Mouse (Mus musculus): ENCODE results near the gene Cdrt4. TPM values are rescaled to one million over a fixed set of nuclear protein-coding genes. Genes with fewer than 3 reads are reported as not detected.

Cdrt4 gene
- polyA plus RNA-seq, 1 experiment = not detected

- H3K27ac ChIP-seq (ENCODE audit: insufficient read depth, low read length) = no peak overlapping the region
- H3K36me3 ChIP-seq (ENCODE audit: control insufficient read depth, insufficient read depth, low read length) = no peaks in the 10 kb centered on the region
- no peaks in the 10 kb centered on the region for H3K27me3 ChIP-seq (ENCODE audit: control insufficient read depth, insufficient read depth, low read length)
- no peak overlapping the region for H3K4me3 ChIP-seq (ENCODE audit: extremely low read depth, insufficient read depth, insufficient read length)
- DNase-seq (ENCODE audit: low read depth in 1 of 2, low spot score in 2 of 2) = no peak
- TF ChIP-seq POLR2A (IDR thresholded peaks at IDR 0.05; ENCODE audit: low read depth, low read length) (no peak), CTCF (IDR thresholded peaks at IDR 0.05; ENCODE audit: extremely low read depth, insufficient read depth, insufficient read length, insufficient replicate concordance) (no peak)
- WGBS = 69% methylated on average over 5 of the region's 5 CpGs
- no peaks in the 10 kb centered on the region for H3K4me1 ChIP-seq (ENCODE audit: control insufficient read depth, insufficient read depth, insufficient read length)
Observed at GRCm38 (mm10) chr11:62938921-62939320, 12.1 kb upstream of the Cdrt4 start.

GRCm38 (mm10) chr11:62940176-62940575 lies 10.8 kb upstream of the Cdrt4 start:
- no peaks in the 10 kb centered on the region for H3K36me3 ChIP-seq (ENCODE audit: control insufficient read depth, insufficient read depth, low read length)
- no peak for DNase-seq (ENCODE audit: low read depth in 1 of 2, low spot score in 2 of 2)
- 84% methylated on average over 3 of the region's 3 CpGs for WGBS

GRCm38 (mm10) chr11:62943538-62943937 lies 7.5 kb upstream of the Cdrt4 start:
- H3K27me3 ChIP-seq (ENCODE audit: control insufficient read depth, insufficient read depth, low read length) = no peaks in the 10 kb centered on the region
- no peak for DNase-seq (ENCODE audit: low read depth in 1 of 2, low spot score in 2 of 2)
- H3K27ac ChIP-seq (ENCODE audit: insufficient read depth, low read length) = no peak overlapping the region
- TF ChIP-seq CTCF (IDR thresholded peaks at IDR 0.05; ENCODE audit: extremely low read depth, insufficient read depth, insufficient read length, insufficient replicate concordance) = no peak
- TF ChIP-seq POLR2A (IDR thresholded peaks at IDR 0.05; ENCODE audit: low read depth, low read length) = no peak
- WGBS = 46% methylated on average over 6 of the region's 6 CpGs
- no peaks in the 10 kb centered on the region for H3K36me3 ChIP-seq (ENCODE audit: control insufficient read depth, insufficient read depth, low read length)
- no peak overlapping the region for H3K4me3 ChIP-seq (ENCODE audit: extremely low read depth, insufficient read depth, insufficient read length)
- H3K4me1 ChIP-seq (ENCODE audit: control insufficient read depth, insufficient read depth, insufficient read length) = no peaks in the 10 kb centered on the region

More at GRCm38 (mm10) chr11:62940176-62940575, 10.8 kb upstream of the Cdrt4 start:
- H3K4me1 ChIP-seq (ENCODE audit: control insufficient read depth, insufficient read depth, insufficient read length) = no peaks in the 10 kb centered on the region
- no peak overlapping the region for H3K27ac ChIP-seq (ENCODE audit: insufficient read depth, low read length)
- no peaks in the 10 kb centered on the region for H3K27me3 ChIP-seq (ENCODE audit: control insufficient read depth, insufficient read depth, low read length)
- TF ChIP-seq POLR2A (IDR thresholded peaks at IDR 0.05; ENCODE audit: low read depth, low read length) (no peak), CTCF (IDR thresholded peaks at IDR 0.05; ENCODE audit: extremely low read depth, insufficient read depth, insufficient read length, insufficient replicate concordance) (no peak)
- H3K4me3 ChIP-seq (ENCODE audit: extremely low read depth, insufficient read depth, insufficient read length) = no peak overlapping the region

- Histone ChIP-seq H3K4me1 (ENCODE audit: control insufficient read depth, insufficient read depth, insufficient read length) (no peaks in the 10 kb centered on the region), H3K36me3 (ENCODE audit: control insufficient read depth, insufficient read depth, low read length) (no peaks in the 10 kb centered on the region), H3K27me3 (ENCODE audit: control insufficient read depth, insufficient read depth, low read length) (no peaks in the 10 kb centered on the region), H3K27ac (ENCODE audit: insufficient read depth, low read length) (no peak overlapping the region), H3K4me3 (ENCODE audit: extremely low read depth, insufficient read depth, insufficient read length) (no peak overlapping the region)
- DNase-seq (ENCODE audit: low read depth in 1 of 2, low spot score in 2 of 2) = no peak
- WGBS = 83% methylated on average over 4 of the region's 4 CpGs
- TF ChIP-seq POLR2A (IDR thresholded peaks at IDR 0.05; ENCODE audit: low read depth, low read length) = no peak
- no peak for TF ChIP-seq CTCF (IDR thresholded peaks at IDR 0.05; ENCODE audit: extremely low read depth, insufficient read depth, insufficient read length, insufficient replicate concordance)
Observed at GRCm38 (mm10) chr11:62945514-62945913, 5.5 kb upstream of the Cdrt4 start.

- Histone ChIP-seq H3K4me1 (ENCODE audit: control insufficient read depth, insufficient read depth, insufficient read length) (no peaks in the 10 kb centered on the region), H3K27ac (ENCODE audit: insufficient read depth, low read length) (no peak overlapping the region), H3K4me3 (ENCODE audit: extremely low read depth, insufficient read depth, insufficient read length) (no peak overlapping the region), H3K27me3 (ENCODE audit: control insufficient read depth, insufficient read depth, low read length) (no peaks in the 10 kb centered on the region), H3K36me3 (ENCODE audit: control insufficient read depth, insufficient read depth, low read length) (no peaks in the 10 kb centered on the region)
- 77% methylated on average over 1 of the region's 1 CpGs for WGBS
- DNase-seq (ENCODE audit: low read depth in 1 of 2, low spot score in 2 of 2) = no peak
- TF ChIP-seq CTCF (IDR thresholded peaks at IDR 0.05; ENCODE audit: extremely low read depth, insufficient read depth, insufficient read length, insufficient replicate concordance) (no peak), POLR2A (IDR thresholded peaks at IDR 0.05; ENCODE audit: low read depth, low read length) (no peak)
Observed at GRCm38 (mm10) chr11:62949548-62949947, 1.4 kb upstream of the Cdrt4 start.

- H3K4me1 ChIP-seq (ENCODE audit: control insufficient read depth, insufficient read depth, insufficient read length) = no peaks in the 10 kb centered on the region
- no peaks in the 10 kb centered on the region for H3K27me3 ChIP-seq (ENCODE audit: control insufficient read depth, insufficient read depth, low read length)
- TF ChIP-seq CTCF (IDR thresholded peaks at IDR 0.05; ENCODE audit: extremely low read depth, insufficient read depth, insufficient read length, insufficient replicate concordance) (no peak), POLR2A (IDR thresholded peaks at IDR 0.05; ENCODE audit: low read depth, low read length) (no peak)
- 95% methylated on average over 2 of the region's 3 CpGs for whole genome bisulfite sequencing
- no peak for DNase-seq (ENCODE audit: low read depth in 1 of 2, low spot score in 2 of 2)
- no peaks in the 10 kb centered on the region for H3K36me3 ChIP-seq (ENCODE audit: control insufficient read depth, insufficient read depth, low read length)
- H3K4me3 ChIP-seq (ENCODE audit: extremely low read depth, insufficient read depth, insufficient read length) = no peak overlapping the region
- no peak overlapping the region for H3K27ac ChIP-seq (ENCODE audit: insufficient read depth, low read length)
Observed at GRCm38 (mm10) chr11:62954766-62955165, 3.8 kb downstream of the Cdrt4 start.

GRCm38 (mm10) chr11:62955186-62955585 lies 4.2 kb downstream of the Cdrt4 start:
- Histone ChIP-seq H3K4me3 (ENCODE audit: extremely low read depth, insufficient read depth, insufficient read length) (no peak overlapping the region), H3K27ac (ENCODE audit: insufficient read depth, low read length) (no peak overlapping the region), H3K27me3 (ENCODE audit: control insufficient read depth, insufficient read depth, low read length) (no peaks in the 10 kb centered on the region), H3K36me3 (ENCODE audit: control insufficient read depth, insufficient read depth, low read length) (no peaks in the 10 kb centered on the region), H3K4me1 (ENCODE audit: control insufficient read depth, insufficient read depth, insufficient read length) (no peaks in the 10 kb centered on the region)
- 87% methylated on average over 5 of the region's 5 CpGs for WGBS
- TF ChIP-seq POLR2A (IDR thresholded peaks at IDR 0.05; ENCODE audit: low read depth, low read length) (no peak), CTCF (IDR thresholded peaks at IDR 0.05; ENCODE audit: extremely low read depth, insufficient read depth, insufficient read length, insufficient replicate concordance) (no peak)
- no peak for DNase-seq (ENCODE audit: low read depth in 1 of 2, low spot score in 2 of 2)
